12 mouse cellular contexts compared by ENCODE assay signal in genomic region chr2:173050604-173051382, GRCm38 (mm10). TPM values are rescaled to one million over a fixed set of nuclear protein-coding genes. Genes with fewer than 3 reads are reported as not detected.
DNase-seq lines count a peak whose midpoint lies in the region; ATAC-seq and TF ChIP-seq lines count a peak whose summit lies in the region.
"Had no signal": no experiment of that assay in that cellular context is flagged by ENCODE, and none has a peak within 500 bp of the region (broad histone marks: within the 10 kb centered on the region; RNA-seq: fewer than 3 reads in every experiment).

No protein-coding gene starts in this region.

- ATAC-seq in hindbrain, embryonic 16.5 days = no peak
- ATAC-seq in intestine, postnatal 0 days = peak; percentile 87
- ATAC-seq: Patski had no signal

- DNase-seq in hindbrain, embryonic 10.5 days (ENCODE audit: low spot score) = no peak
- DNase-seq in thymus, postnatal 36 days = peak; percentile 17 to 29
- no peak for DNase-seq in thymus, postnatal 25 days
- no peak for DNase-seq in frontal cortex, adult 2 months (ENCODE audit: extremely low spot score in 1 of 2, low spot score in 1 of 2)
- no peak for DNase-seq in lung, postnatal 14 days
- DNase-seq: cerebellum, postnatal 25 days; kidney, adult 8-10 months; lung, postnatal 4 days had no signal

- peaks cover 50% of the 10 kb centered on the region for H3K4me1 ChIP-seq in hindbrain, embryonic 10.5 days (replicated peaks)
- H3K4me1 ChIP-seq in hindbrain, embryonic 16.5 days (ENCODE audit: control insufficient read depth, insufficient read depth, low read depth, low read length) = no peaks in the 10 kb centered on the region
- 0 out of 2 replicates have a peak, but pooled peaks cover 3% of the 10 kb centered on the region for H3K4me1 ChIP-seq in intestine, postnatal 0 days (replicated peaks; ENCODE audit: control insufficient read depth, insufficient read depth, low read length)

- H3K4me3 ChIP-seq in hindbrain, embryonic 10.5 days = no peak overlapping the region
- H3K4me3 ChIP-seq in hindbrain, embryonic 16.5 days (ENCODE audit: low read length) = no peak overlapping the region
- H3K4me3 ChIP-seq in intestine, postnatal 0 days (ENCODE audit: low read depth, low read length) = no peak overlapping the region
- H3K4me3 ChIP-seq: forebrain, embryonic 12.5 days had no signal

- no peak overlapping the region for H3K4me2 ChIP-seq in hindbrain, embryonic 16.5 days (ENCODE audit: low read length)
- no peak overlapping the region for H3K4me2 ChIP-seq in intestine, postnatal 0 days (replicated peaks; ENCODE audit: low read depth)
- H3K4me2 ChIP-seq: forebrain, embryonic 12.5 days had no signal

- peaks cover 18% of the 10 kb centered on the region for H3K27me3 ChIP-seq in hindbrain, embryonic 10.5 days (ENCODE audit: insufficient read depth, poor library complexity, severe bottlenecking)
- no peaks in the 10 kb centered on the region for H3K27me3 ChIP-seq in hindbrain, embryonic 16.5 days (replicated peaks; ENCODE audit: control insufficient read depth, insufficient read depth, low read length)
- no peaks in the 10 kb centered on the region for H3K27me3 ChIP-seq in intestine, postnatal 0 days (replicated peaks; ENCODE audit: control insufficient read depth, insufficient read depth, low read length)
- H3K27me3 ChIP-seq: forebrain, embryonic 12.5 days; Patski had no signal

- 34% methylated on average over 8 of the region's 8 CpGs for WGBS in hindbrain, embryonic 10.5 days
- 44% methylated on average over 8 of the region's 8 CpGs for WGBS in hindbrain, embryonic 16.5 days
- WGBS in intestine, postnatal 0 days = 39% methylated on average over 8 of the region's 8 CpGs

- peak; percentile 47 for TF ChIP-seq CTCF in intestine, postnatal 0 days (IDR thresholded peaks at IDR 0.05; ENCODE audit: low read depth)

- no peak overlapping the region for H3K9ac ChIP-seq in hindbrain, embryonic 16.5 days (ENCODE audit: low read depth, low read length)
- H3K9ac ChIP-seq in intestine, postnatal 0 days (ENCODE audit: low read depth, low read length) = no peak overlapping the region
- H3K9ac ChIP-seq: forebrain, embryonic 12.5 days had no signal

- H3K9me3 ChIP-seq in hindbrain, embryonic 10.5 days = no peaks in the 10 kb centered on the region
- H3K9me3 ChIP-seq in hindbrain, embryonic 16.5 days (ENCODE audit: control insufficient read depth, low read length) = no peaks in the 10 kb centered on the region
- H3K9me3 ChIP-seq in intestine, postnatal 0 days (ENCODE audit: control insufficient read depth) = no peaks in the 10 kb centered on the region
- H3K9me3 ChIP-seq: forebrain, embryonic 12.5 days had no signal

- H3K36me3 ChIP-seq in hindbrain, embryonic 10.5 days = no peaks in the 10 kb centered on the region
- no peaks in the 10 kb centered on the region for H3K36me3 ChIP-seq in hindbrain, embryonic 16.5 days (ENCODE audit: control insufficient read depth, insufficient read depth, low read length)
- no peaks in the 10 kb centered on the region for H3K36me3 ChIP-seq in intestine, postnatal 0 days (ENCODE audit: control insufficient read depth, insufficient read depth)
- H3K36me3 ChIP-seq: forebrain, embryonic 12.5 days had no signal

- H3K27ac ChIP-seq in hindbrain, embryonic 10.5 days = peak overlapping the region; percentile 67
- no peak overlapping the region for H3K27ac ChIP-seq in hindbrain, embryonic 16.5 days (ENCODE audit: low read depth, low read length)
- no peak overlapping the region for H3K27ac ChIP-seq in intestine, postnatal 0 days (ENCODE audit: low read depth, low read length)
- H3K27ac ChIP-seq: forebrain, embryonic 12.5 days had no signal

RNA-seq across cellular contexts. Expression of gene Rbm38, which starts 30.5 kb away (rescaled TPM):
- 92.3 and 95.9 TPM in 2 replicates for polyA plus RNA-seq in hindbrain, embryonic 10.5 days (2016; fragmentation: Nextera tagmentation; extraction: Ambion mirVana)
- 10.0 and 15.4 TPM in 2 replicates for polyA plus RNA-seq in hindbrain, embryonic 16.5 days (2015; fragmentation: Nextera tagmentation; extraction: Ambion mirVana)
- polyA plus RNA-seq in intestine, postnatal 0 days (2015; fragmentation: Nextera tagmentation; extraction: Ambion mirVana) = 39.0 and 39.8 TPM in 2 replicates
- 5.1 and 6.8 TPM in 2 replicates for polyA plus RNA-seq in frontal cortex, adult 2 months (2012; rRNA removed)

RNA-seq across cellular contexts. Expression of gene Rae1, which starts 50.9 kb away (rescaled TPM):
- polyA plus RNA-seq in hindbrain, embryonic 10.5 days (2016; fragmentation: Nextera tagmentation; extraction: Ambion mirVana) = 158 and 162 TPM in 2 replicates
- 106 and 116 TPM in 2 replicates for polyA plus RNA-seq in hindbrain, embryonic 16.5 days (2015; fragmentation: Nextera tagmentation; extraction: Ambion mirVana)
- 62.8 and 63.5 TPM in 2 replicates for polyA plus RNA-seq in intestine, postnatal 0 days (2015; fragmentation: Nextera tagmentation; extraction: Ambion mirVana)
- 69.7 and 82.4 TPM in 2 replicates for polyA plus RNA-seq in frontal cortex, adult 2 months (2012; rRNA removed)

Comparison
In these comparisons a context has a peak if more than half of its experiments do, and no peak if none do; other contexts are left out.
1. DNase-seq: peak in thymus, postnatal 36 days (2 of 2); none in hindbrain, embryonic 10.5 days (single experiment), thymus, postnatal 25 days (single experiment), frontal cortex, adult 2 months (0 of 2) and lung, postnatal 14 days (single experiment).